In genomic region chr2:11216421-11216820, GRCm38 (mm10) we compare ENCODE assay signal across 20 mouse cellular contexts. TPM values are rescaled to one million over a fixed set of nuclear protein-coding genes. Genes with fewer than 3 reads are reported as not detected.
A peak's percentile ranks its signal among the peaks of the same experiment; 100 is the strongest.
DNase-seq lines count a peak whose midpoint lies in the region; ATAC-seq and TF ChIP-seq lines count a peak whose summit lies in the region.
"Had no signal": no experiment of that assay in that cellular context is flagged by ENCODE, and none has a peak within 500 bp of the region (broad histone marks: within the 10 kb centered on the region; RNA-seq: fewer than 3 reads in every experiment).

No protein-coding gene starts in this region.

- peak; percentile 27 for ATAC-seq in inflammation-experienced regulatory T-cells, adult 6 months
- ATAC-seq: forebrain, embryonic 15.5 days; hindbrain, embryonic 16.5 days had no signal

- no peak for TF ChIP-seq POLR2A in thymus, adult 2 months (IDR thresholded peaks at IDR 0.05; ENCODE audit: control insufficient read depth, extremely low read depth, insufficient read depth, low read length, poor library complexity)

- H3K4me3 ChIP-seq in thymus, adult 2 months (ENCODE audit: control insufficient read depth, insufficient read depth, low read length) = no peak overlapping the region
- H3K4me3 ChIP-seq: embryonic facial prominence, embryonic 12.5 days; forebrain, embryonic 15.5 days; heart, embryonic 12.5 days; hindbrain, embryonic 12.5 days had no signal

- 70% methylated on average over 4 of the region's 4 CpGs for WGBS in thymus, adult 2 months

- no peak for DNase-seq in thymus, adult 2 months
- DNase-seq in thymus, postnatal 0 days (ENCODE audit: low spot score) = no peak
- peak; percentile 15 for DNase-seq in Muller cell, postnatal 12 days (ENCODE audit: inconsistent ontology term)
- no peak for DNase-seq in cerebellum, adult 18-20 months
- DNase-seq in lung, adult 18-20 months = no peak
- DNase-seq in thymus, postnatal 14 days = no peak
- DNase-seq: adrenal gland, adult 2 months; adrenal gland, postnatal 25 days; cerebellum, adult 9-10 months; cerebellum, postnatal 25 days; gastrocnemius, postnatal 14 days; heart, postnatal 4 days; kidney, adult 11 months had no signal

- peaks cover 18% of the 10 kb centered on the region for H3K4me1 ChIP-seq in thymus, adult 2 months (replicated peaks; ENCODE audit: control insufficient read depth, insufficient read depth, low read length)
- H3K4me1 ChIP-seq: embryonic facial prominence, embryonic 12.5 days; forebrain, embryonic 15.5 days; heart, embryonic 12.5 days; hindbrain, embryonic 12.5 days had no signal

- H3K27me3 ChIP-seq in thymus, adult 2 months (ENCODE audit: control insufficient read depth, insufficient read depth, low read length) = no peaks in the 10 kb centered on the region
- H3K27me3 ChIP-seq: CH12.LX; embryonic facial prominence, embryonic 12.5 days; forebrain, embryonic 15.5 days; heart, embryonic 12.5 days; hindbrain, embryonic 12.5 days had no signal

- H3K36me3 ChIP-seq in thymus, adult 2 months (ENCODE audit: control insufficient read depth, insufficient read depth, low read length) = no peaks in the 10 kb centered on the region
- H3K36me3 ChIP-seq: embryonic facial prominence, embryonic 12.5 days; forebrain, embryonic 15.5 days; heart, embryonic 12.5 days; hindbrain, embryonic 12.5 days had no signal

- 0 out of 2 replicates have a peak overlapping the region, but pooled peaks have one; percentile 38 for H3K27ac ChIP-seq in thymus, adult 2 months (ENCODE audit: control insufficient read depth, insufficient read depth, low read length)
- H3K27ac ChIP-seq: embryonic facial prominence, embryonic 12.5 days; forebrain, embryonic 15.5 days; hindbrain, embryonic 12.5 days had no signal

- no peak for TF ChIP-seq CTCF in thymus, adult 2 months (IDR thresholded peaks at IDR 0.05; ENCODE audit: borderline replicate concordance, control insufficient read depth, extremely low read depth, insufficient read depth, low read length, poor library complexity)

RNA-seq across cellular contexts. Expression of gene Prkcq, which starts 44.5 kb away (rescaled TPM):
- 48.4 and 48.5 TPM in 2 replicates for polyA plus RNA-seq in thymus, adult 2 months (2012; rRNA removed)
- polyA plus RNA-seq in thymus, postnatal 0 days (2015; fragmentation: Nextera tagmentation; extraction: Ambion mirVana) = 54.6 and 63.1 TPM in 2 replicates
- 100 to 1,000 TPM in 1 of 3 experiments, 10 to 100 TPM in 2; 86.5 to 144 (median 99.9) TPM for polyA plus RNA-seq in inflammation-experienced regulatory T-cells, adult 6 months (2017; shearing (Covaris generic))
